Mouse (Mus musculus) C2C12 (cell line): ENCODE results near the gene Ticam1. TPM values are rescaled to one million over a fixed set of nuclear protein-coding genes. Genes with fewer than 3 reads are reported as not detected.

ENCODE experiments used
- H3K27me3 ChIP-seq: one replicate; pipeline ENCODE4 v1.6.1; 2011; ENCODE audit not compliant: control insufficient read depth, insufficient read depth, insufficient read length
- H3K36me3 ChIP-seq: one replicate; pipeline ENCODE4 v1.6.1; 2011; ENCODE audit not compliant: control insufficient read depth, insufficient read depth
- H3K4me3 ChIP-seq: one replicate; pipeline ENCODE4 v1.5.1; 2011; ENCODE audit warnings: mild to moderate bottlenecking, control low read depth; ENCODE audit not compliant: poor library complexity, insufficient read depth, severe bottlenecking
- H3K79me2 ChIP-seq: one replicate; pipeline ENCODE4 v1.6.1; 2011; ENCODE audit not compliant: control insufficient read depth, insufficient read depth
- H3K79me3 ChIP-seq: one replicate; pipeline ENCODE4 v1.6.1; 2011; ENCODE audit warnings: low read depth, control low read depth
- H3ac ChIP-seq: one replicate; pipeline ENCODE3; 2011; ENCODE audit warnings: low read depth; ENCODE audit not compliant: control insufficient read depth, insufficient read length
- CEBPB ChIP-seq: IDR thresholded peaks from one replicate; pipeline ENCODE4 v1.6.1; 2011; ENCODE audit warnings: low read depth, mild to moderate bottlenecking, control low read depth, moderate library complexity
- CTCF ChIP-seq: IDR thresholded peaks from one replicate; pipeline ENCODE4 v1.5.1; 2011; ENCODE audit not compliant: control insufficient read depth, insufficient read depth, insufficient read length
- FOSL1 ChIP-seq: IDR thresholded peaks from one replicate; pipeline ENCODE4 v1.8.0; 2011; ENCODE audit warnings: mild to moderate bottlenecking, low read length; ENCODE audit not compliant: poor library complexity, insufficient read depth, severe bottlenecking
- MAX ChIP-seq: IDR thresholded peaks from one replicate; pipeline ENCODE4 v1.6.1; 2011; ENCODE audit warnings: mild to moderate bottlenecking, control low read depth
- MYOD1 ChIP-seq: IDR thresholded peaks from one replicate; pipeline ENCODE4 v1.6.1; 2011; ENCODE audit warnings: low read depth; ENCODE audit not compliant: control insufficient read depth, insufficient read length
- MYOG ChIP-seq: IDR thresholded peaks from one replicate; pipeline ENCODE4 v1.6.1; 2011; ENCODE audit not compliant: control insufficient read depth, insufficient read length; ENCODE audit errors: extremely low read depth
- USF1 ChIP-seq: IDR thresholded peaks from one replicate; pipeline ENCODE4 v1.6.1; 2011; ENCODE audit warnings: low read depth, mild to moderate bottlenecking, control low read depth, moderate library complexity
- polyA plus RNA-seq: library from polyadenylated mRNA; unstranded; fragments of >200 nt; fragmentation: generic; extraction: Trizol; gene quantifications from one replicate; pipeline ENCODE4 v1.2.1, GENCODE M21; 2012; ENCODE audit warnings: missing spikeins

Ticam1 gene
- polyA plus RNA-seq, 1 experiment: 5.8 TPM

- TF ChIP-seq MYOD1: no peak
- no peak overlapping the region for H3ac ChIP-seq
- H3K79me3 ChIP-seq: no peaks in the 10 kb centered on the region
- no peaks in the 10 kb centered on the region for H3K36me3 ChIP-seq
- no peak overlapping the region for H3K4me3 ChIP-seq
- peaks cover 37% of the 10 kb centered on the region for H3K27me3 ChIP-seq
- no peaks in the 10 kb centered on the region for H3K79me2 ChIP-seq
These were observed 31.0 kb downstream of the Ticam1 start for GRCm38 (mm10) chr17:56245608-56246007.

GRCm38 (mm10) chr17:56241541-56242401 is 34.8 kb downstream of the Ticam1 start:
- Histone ChIP-seq H3K79me3 (no peaks in the 10 kb centered on the region), H3K79me2 (no peaks in the 10 kb centered on the region), H3K4me3 (no peak overlapping the region), H3K36me3 (no peaks in the 10 kb centered on the region), H3ac (no peak overlapping the region), H3K27me3 (peaks cover 28% of the 10 kb centered on the region)
- TF ChIP-seq CEBPB: no peak
- peak; percentile 88 for TF ChIP-seq MAX

- Histone ChIP-seq H3K4me3 (no peak overlapping the region), H3K79me2 (no peaks in the 10 kb centered on the region), H3ac (no peak overlapping the region), H3K36me3 (no peaks in the 10 kb centered on the region), H3K79me3 (no peaks in the 10 kb centered on the region), H3K27me3 (peaks cover 36% of the 10 kb centered on the region)
- TF ChIP-seq FOSL1 (no peak), MYOG (no peak), MYOD1 (no peak), USF1 (peak; percentile 66)
These were observed 42.6 kb downstream of the Ticam1 start for GRCm38 (mm10) chr17:56233818-56234469.

GRCm38 (mm10) chr17:56233389-56233788 is 43.2 kb downstream of the Ticam1 start:
- peaks cover 37% of the 10 kb centered on the region for H3K27me3 ChIP-seq
- no peak overlapping the region for H3ac ChIP-seq
- H3K4me3 ChIP-seq: no peak overlapping the region
- TF ChIP-seq MYOD1 (no peak), MYOG (no peak)
- H3K79me2 ChIP-seq: no peaks in the 10 kb centered on the region
- no peaks in the 10 kb centered on the region for H3K79me3 ChIP-seq
- H3K36me3 ChIP-seq: no peaks in the 10 kb centered on the region

- TF ChIP-seq MYOD1 (no peak), CTCF (no peak), MAX (no peak), CEBPB (no peak), MYOG (no peak), USF1 (no peak), FOSL1 (no peak)
- Histone ChIP-seq H3ac (no peak overlapping the region), H3K4me3 (no peak overlapping the region), H3K79me3 (no peaks in the 10 kb centered on the region), H3K27me3 (peaks cover 28% of the 10 kb centered on the region), H3K79me2 (no peaks in the 10 kb centered on the region), H3K36me3 (no peaks in the 10 kb centered on the region)
These were observed 46.6 kb downstream of the Ticam1 start for GRCm38 (mm10) chr17:56229943-56230342.

GRCm38 (mm10) chr17:56226566-56226965 is 50.0 kb downstream of the Ticam1 start:
- Histone ChIP-seq H3K27me3 (peaks cover 18% of the 10 kb centered on the region), H3ac (no peak overlapping the region), H3K36me3 (no peaks in the 10 kb centered on the region), H3K79me2 (no peaks in the 10 kb centered on the region), H3K4me3 (no peak overlapping the region), H3K79me3 (no peaks in the 10 kb centered on the region)
- TF ChIP-seq USF1: no peak
- no peak for TF ChIP-seq FOSL1
- TF ChIP-seq MAX: no peak
- no peak for TF ChIP-seq CTCF
- no peak for TF ChIP-seq CEBPB
- TF ChIP-seq MYOG: no peak
- TF ChIP-seq MYOD1: no peak
